Mouse (Mus musculus) 3T3-L1 (cell line): ENCODE data around the gene Nectin1.

Experiments used
- DNase-seq: peaks from one replicate; pipeline ENCODE4 v3.0.0-alpha.2; 2015; ENCODE audit warnings: low read depth, low spot score

Gene Nectin1

DNA sequence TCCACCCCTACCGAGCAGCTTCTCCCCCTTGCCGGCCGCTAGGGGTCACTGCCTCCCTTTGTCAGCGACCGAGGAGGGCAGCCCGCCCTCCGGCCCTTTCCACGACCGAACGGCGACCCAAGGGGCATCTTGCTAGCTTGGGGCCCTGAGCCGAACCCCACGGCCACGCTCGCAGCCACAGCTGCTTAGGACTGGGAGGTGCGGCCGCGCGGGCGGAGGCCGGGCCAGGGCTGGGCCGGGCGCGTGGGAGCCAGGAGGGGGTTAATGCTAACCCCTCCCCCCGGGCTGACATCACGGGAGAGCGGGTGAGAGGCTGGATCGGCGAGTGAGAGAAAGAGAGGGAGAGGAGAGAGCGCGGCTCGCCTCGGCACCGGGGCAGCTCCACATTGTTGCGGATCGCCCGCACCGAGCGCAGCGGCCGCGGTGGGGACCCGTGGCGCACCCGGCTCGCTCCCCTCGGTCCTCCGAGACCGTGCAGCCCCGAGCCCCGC lies at the start of gene Nectin1:
Nectin1 (plus strand) TSS at position 338 of the 491 bp plus-strand sequence.
- DNase-seq = peak; percentile 79

DNA sequence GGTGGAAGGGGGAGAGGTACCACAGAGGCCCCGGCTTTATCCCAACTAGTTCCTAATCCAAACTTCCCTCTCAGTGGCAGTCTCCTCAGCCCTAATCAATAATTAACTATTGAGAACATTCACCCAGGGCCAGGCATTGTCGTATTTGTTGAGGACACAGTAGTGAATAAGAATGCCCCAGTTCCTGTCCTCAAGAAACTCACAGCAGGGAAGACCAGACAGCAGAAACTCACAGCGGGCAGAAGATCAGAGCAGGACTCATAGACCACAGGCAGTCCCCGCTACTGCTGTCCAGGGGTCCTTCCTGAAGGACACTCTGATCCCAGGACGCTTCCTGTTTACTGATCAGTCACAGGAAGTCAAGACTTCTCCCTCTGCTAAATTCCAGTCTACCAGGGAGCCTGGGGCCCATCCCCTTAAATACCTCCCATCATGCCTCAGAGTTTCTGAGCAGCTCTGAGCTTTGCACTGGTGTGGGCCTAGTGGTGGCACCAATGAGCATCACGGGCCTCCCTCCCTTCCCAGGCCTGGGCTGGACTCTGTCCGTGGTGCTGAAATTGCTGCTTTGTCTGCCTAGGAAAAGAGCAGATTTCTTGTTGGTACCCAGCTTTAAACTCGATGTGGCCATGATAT lies 45.6 kb upstream of the Nectin1 start:
- DNase-seq = peak; percentile 80

DNA sequence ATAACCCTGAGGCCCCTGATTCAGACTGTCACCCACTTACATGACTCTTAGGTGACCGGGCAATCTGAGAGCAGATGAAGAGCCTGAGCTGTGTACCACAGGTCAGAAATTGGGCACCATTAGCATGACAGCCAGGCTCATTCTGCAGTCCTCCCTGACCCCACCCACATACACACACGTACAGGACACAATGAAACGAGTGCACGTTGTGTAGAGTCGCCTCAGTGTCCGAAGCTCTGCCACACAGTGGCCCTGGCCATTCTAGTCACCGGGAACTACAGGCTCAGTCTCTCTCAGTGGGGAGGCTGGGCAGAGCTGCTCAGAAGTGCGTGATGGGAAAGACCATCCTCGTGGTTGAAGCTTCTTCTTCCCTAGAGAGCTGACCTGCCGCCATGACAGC lies 44.9 kb upstream of the Nectin1 start:
- DNase-seq = no peak

DNA sequence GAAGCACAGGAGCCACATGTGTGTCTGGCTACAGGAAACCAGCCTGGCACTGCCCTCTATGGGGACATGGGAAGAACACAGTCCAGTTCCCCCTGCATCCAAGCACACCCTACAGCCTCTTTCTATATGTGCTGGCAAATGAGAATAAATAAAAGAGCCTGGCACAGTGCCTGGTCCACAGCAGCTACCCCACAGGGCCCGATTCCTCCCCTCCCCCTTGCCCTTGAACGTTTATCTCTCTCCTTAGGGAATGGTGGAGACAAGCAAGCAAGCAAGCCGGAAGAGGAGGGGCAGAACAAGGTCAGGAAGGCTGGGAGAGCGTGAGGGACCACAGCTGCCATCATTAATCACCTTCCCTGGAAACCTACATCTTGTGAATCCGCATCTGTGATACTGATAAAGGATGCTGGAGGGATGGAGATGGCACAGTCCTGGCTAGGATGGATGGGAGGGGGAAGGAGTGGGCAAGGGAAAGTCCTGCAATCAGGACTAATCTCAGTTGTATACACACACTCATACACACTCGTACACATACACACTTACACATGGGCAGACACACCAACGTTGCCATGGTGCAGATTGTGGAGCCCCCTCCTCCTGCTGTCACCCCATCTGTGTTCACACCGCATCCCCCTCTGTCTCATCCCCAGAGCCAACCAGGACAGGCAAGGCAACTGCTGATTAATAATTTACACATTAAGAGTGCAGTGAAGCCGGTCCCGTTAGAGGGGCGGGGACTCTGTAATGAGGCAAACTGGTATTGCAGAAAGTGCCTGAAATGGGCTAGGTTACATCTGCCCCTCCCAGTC lies 44.2 kb upstream of the Nectin1 start:
- DNase-seq = no peak

- no peak for DNase-seq
Observed at GRCm38 (mm10) chr9:43700226-43700579, 43.6 kb upstream of the Nectin1 start.

- no peak for DNase-seq
Observed at GRCm38 (mm10) chr9:43701748-43702147, 42.0 kb upstream of the Nectin1 start.

DNA sequence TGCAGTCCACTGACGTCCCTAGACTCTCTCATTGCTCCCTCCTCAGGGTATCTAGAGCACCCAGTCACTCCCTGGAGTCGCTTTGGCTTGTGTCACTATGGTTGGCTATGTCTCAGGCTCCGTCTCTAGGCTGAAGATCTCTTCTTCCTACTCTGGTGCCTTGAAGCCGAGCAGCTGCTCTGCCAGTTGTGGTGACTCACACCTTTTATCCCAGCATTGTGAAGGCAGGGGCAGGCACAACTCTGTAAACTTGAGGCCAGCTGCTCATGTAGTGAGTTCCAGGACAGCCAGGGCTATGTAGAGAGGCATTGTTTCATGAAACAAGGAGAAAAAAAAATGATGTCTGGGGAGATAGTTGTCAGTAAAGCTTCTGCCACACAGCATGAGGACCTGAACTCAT lies 36.2 kb upstream of the Nectin1 start:
- DNase-seq = peak; percentile 6

GRCm38 (mm10) chr9:43708715-43709114 lies 35.1 kb upstream of the Nectin1 start:
- DNase-seq = no peak

GRCm38 (mm10) chr9:43713432-43713831 lies 30.4 kb upstream of the Nectin1 start:
- DNase-seq = no peak

DNA sequence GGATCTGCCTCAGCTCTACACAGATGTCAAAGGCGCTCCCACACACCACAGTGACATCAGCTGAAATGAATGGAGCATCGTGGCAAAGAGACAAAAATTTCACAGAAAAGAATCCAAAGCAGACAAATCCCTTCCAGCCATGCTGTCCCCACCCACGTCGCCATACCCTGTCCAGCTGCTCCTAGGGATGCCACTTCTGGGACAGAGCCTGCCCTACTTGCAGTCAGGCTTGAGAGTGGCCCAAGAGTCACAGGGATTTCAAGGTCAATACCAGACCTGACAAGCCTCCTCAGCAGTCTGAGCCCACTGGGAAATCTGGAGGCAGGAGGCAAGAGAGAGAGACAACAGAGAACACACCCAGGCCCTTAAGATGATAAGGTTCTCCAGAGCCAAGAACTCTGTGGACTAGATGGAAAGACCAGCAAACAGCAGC lies 24.4 kb upstream of the Nectin1 start:
- peak; percentile 41 for DNase-seq

DNA sequence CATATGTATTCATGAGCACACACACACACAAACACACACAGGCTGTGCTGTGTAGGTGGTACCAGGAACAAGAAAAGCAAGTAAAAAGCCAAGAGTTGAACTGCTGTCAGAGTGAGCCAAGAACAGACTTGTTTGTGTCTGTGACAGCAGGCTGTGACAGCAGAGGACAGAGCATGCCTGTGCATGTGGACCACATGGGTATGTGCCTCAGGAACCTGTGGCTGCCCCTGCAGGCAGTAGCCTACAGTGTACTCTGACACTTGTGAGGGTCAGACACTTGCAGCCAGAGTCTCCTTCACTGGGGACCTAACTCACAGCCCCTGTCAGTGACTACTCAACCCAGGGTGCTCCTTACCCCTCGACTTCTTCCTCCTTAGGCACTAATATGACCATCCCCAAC lies 23.7 kb upstream of the Nectin1 start:
- DNase-seq = no peak

DNA sequence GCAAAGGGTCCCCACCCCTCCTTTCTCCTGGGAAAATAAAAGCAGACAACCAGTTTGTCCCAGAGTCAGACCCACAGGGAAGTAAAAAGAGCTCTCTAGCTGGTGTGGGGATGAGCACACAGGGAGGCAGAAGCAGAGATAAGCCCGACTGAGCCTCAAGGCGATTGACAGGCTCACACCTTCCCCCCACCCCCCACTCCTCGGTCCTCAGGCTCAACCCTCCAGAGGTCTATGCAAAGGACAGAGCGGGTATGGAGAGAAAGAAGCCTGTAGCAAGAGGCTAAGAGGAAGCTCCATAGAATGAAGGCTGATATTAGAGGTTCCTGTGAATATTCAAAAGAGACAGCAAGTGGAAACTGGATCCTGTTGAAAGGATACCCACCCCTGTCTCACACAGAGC lies 19.7 kb upstream of the Nectin1 start:
- DNase-seq = no peak

DNA sequence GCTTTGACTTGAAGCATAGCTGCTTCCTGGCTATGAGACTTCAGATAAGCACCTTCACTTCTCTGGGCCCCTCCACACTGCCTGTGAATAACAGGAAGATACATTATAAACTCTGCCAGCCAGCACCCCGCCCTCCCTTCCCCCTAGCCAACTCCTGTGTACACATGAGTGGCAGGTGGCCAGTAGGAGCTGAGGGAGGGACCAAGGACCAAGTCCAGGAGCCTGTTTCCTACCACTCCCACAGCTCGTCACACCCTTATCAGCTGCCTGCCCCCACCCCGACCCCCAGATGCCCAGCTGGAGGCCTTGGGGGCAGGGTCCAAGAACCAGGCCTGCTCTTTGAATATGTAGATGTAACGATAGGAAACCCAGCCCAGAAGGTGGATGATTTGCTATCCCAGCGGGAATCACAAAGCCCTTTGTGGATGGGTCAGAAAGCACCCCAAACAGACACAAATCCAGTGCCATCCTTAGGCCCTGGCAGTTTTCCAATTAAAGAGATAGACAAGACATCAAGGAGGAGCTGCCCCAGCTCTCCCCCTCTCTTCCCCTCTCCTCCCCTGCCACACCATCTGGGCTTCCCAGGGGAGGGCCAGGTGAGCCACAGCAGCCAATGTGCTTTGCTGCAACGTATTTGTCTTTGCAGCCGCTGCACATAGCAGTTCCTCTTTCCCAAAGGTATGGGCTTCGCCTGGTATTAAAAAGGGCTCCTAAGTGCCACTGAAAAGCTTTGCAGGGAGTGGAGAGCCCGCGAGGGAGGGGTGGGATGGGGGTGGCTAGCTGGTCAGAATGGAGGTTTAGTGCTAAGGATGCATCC lies 14.1 kb upstream of the Nectin1 start:
- no peak for DNase-seq

DNA sequence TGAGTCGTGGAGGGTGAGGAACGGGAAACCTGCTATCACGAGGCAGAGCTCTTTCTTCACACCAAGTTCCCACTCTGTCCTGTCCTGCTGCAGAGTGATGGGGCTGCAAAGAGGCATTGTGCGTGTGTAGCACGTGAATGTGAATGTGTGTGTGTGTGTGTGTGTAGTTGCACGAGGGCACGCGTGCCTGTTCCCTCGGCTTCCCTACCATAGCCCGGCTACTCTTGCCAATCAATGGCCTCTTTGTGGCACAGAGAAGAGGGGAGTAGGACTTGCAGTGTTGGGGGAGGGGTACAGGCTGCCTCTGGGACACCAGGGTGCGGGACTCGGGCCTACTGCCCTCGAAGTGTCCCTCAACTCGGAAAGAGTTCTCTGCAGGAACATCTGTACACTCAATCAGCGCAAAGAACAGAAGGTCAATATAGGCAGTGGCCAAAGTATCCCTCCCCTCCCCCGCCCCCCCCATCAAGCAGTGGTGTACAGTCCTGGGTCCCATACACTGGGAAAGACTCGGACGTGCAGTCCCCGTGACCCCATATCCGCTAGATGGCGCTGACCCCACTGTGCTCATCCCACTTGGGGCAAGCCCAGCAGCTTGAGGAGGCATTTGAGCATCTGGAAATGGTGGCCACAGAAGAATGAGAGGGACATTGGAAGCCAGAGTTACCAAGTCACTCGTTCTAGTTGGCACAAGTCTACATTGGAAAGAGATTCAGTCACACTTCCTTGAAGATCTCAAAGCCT lies 13.3 kb upstream of the Nectin1 start:
- peak; percentile 31 for DNase-seq

DNA sequence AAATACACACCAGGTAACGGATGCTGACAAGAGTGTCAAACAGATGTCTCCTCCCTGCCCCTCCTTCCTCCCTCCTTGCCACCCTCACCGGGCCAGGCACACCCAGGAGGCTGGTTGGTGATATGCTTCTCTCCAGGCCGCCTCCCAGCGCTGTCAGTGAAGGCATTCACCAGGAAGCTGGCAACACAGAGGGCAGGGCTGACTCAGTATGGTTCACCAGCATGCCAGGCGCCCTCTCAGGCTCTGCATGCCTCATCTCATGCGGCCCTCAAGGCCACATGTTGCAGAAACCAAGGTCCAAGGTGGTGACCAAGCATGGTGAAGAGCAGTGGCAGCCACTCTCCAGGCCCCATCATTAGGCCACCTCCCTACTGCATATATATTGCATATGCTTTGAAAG lies 11.9 kb upstream of the Nectin1 start:
- DNase-seq = no peak

- DNase-seq = no peak
Observed at GRCm38 (mm10) chr9:43732671-43733070, 11.1 kb upstream of the Nectin1 start.

- DNase-seq = no peak
Observed at GRCm38 (mm10) chr9:43734952-43735351, 8.8 kb upstream of the Nectin1 start.

DNA sequence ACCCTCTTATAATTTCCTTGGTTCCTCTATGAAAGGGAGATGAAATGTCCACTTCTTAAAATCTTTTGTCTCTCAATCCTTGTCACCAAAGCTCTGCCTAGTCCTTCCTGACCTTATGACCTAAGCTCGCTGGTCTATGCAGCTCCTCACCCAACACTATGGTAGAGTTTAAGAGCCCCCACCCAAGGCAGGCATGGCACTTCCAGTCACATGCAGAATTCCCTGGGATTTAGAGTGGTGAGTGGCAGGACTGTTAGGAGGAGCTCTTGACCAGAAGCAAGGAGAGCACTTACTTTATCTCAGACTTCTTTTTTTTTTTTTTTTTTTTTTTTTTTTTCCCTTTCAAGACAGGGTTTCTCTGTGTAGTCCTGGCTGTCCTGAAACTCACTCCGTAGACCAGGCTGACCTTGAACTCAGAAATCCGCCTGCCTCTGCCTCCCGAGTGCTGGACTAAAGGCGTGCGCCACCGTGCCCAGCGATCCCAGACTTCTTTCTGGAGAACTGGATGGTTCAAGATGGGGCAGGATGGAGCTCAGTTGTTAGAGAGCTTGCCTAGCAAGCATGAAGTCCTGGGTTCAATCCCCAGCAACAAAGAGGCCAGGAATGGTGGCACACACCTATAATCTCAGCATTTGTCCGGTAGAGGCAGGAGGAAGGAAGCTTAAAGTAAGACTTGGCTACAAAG lies 7.6 kb upstream of the Nectin1 start:
- no peak for DNase-seq

DNA sequence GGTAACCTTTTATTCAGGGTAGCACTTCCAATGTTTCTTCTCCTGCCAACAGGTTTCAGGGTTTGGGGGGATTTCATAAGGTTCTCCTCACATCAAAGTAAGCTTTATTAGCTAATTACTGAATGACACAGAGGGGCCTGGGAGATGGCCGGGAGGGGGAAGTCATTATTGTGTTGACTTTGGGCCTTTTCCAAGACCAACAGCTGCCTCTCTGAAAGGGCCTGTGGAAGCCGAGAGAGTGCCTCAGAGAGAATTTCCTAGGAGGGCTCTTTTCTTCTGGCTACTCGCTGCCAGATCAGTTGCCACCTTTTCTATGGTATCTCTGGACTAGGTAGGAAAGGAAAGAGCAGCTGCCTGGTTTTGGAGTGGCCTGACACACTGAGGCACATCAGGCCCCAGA lies 6.5 kb upstream of the Nectin1 start:
- no peak for DNase-seq

DNA sequence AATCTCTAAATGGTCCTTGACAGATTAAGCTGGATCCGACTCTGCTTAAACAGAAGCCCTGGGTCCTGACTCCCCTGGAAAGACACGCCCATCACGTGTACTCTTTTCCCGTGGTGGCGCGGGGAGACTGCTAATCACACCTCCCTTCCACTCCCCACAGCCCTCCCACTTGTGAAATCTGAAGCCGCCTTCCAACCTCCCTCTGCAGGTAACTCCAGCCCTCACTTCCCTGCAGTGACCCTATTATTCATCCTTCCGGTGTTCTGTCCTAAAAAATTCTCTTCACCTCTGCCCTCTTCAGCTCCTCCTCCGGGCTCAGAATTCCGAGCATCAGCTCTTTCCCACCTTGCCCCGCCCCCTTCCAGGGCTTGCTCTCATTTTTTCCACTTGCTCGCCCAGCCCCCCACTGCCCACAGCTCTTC lies 5.9 kb upstream of the Nectin1 start:
- DNase-seq = no peak

DNA sequence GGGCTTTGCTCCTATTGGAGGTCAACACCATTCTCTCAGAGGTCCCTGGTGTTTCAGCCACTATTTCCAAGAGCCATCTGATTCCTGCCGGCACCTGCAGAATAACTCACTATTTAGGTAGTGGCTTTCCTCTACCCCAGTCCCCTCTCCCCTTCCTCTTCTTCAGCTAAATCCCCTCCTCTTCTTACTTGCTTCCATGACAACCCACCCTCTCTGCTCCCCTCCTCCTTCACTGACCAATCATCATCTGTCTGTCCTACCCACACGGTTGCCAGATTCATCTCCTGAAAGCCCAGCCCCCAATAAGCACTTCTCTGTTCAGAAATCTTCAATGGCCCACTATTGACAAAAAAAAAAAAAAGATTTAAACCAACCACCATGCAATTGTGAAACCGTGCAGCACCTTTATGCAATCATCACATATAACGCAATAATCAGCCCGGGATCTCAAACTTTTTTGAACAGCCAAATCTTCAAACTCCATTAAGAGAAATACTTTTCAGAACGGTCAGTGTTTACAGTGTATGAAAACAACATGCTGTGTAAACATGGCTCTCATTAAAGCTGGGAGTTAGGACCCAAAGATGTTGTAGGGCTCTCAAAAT lies 5.2 kb upstream of the Nectin1 start:
- DNase-seq = no peak
